Mouse (Mus musculus) olfactory bulb, adult 2 months (tissue): Measurements from ENCODE around the gene Hap1.

Experiments
- CTCF ChIP-seq: fragments of 200-500 bp; IDR thresholded peaks from 2 replicates; pipeline ENCODE4 v1.5.1; 2012; ENCODE audit warnings: low read depth, mild to moderate bottlenecking, low read length, moderate library complexity; ENCODE audit not compliant: insufficient read depth
- POLR2A ChIP-seq: fragments of 200-500 bp; IDR thresholded peaks from 2 replicates; pipeline ENCODE4 v1.6.1; 2012; ENCODE audit warnings: mild to moderate bottlenecking, low read depth, low read length, moderate library complexity; ENCODE audit not compliant: insufficient read depth

- TF ChIP-seq CTCF (no peak), POLR2A (no peak)
Observed at GRCm38 (mm10) chr11:100391884-100392345, 36.0 kb upstream of the Hap1 start.
